Mouse (Mus musculus) spleen, adult 2 months (tissue): Measurements from ENCODE around the gene Frmd6.

Experiments used
- CTCF ChIP-seq: fragments of 200-500 bp; IDR thresholded peaks from 2 replicates; pipeline ENCODE4 v1.5.1; 2011; ENCODE audit warnings: mild to moderate bottlenecking, inconsistent platforms; ENCODE audit not compliant: insufficient read depth, insufficient read length, insufficient replicate concordance; ENCODE audit errors: extremely low read depth
- POLR2A ChIP-seq: fragments of 200-500 bp; IDR thresholded peaks from 2 replicates; pipeline ENCODE4 v1.6.1; 2011; ENCODE audit warnings: low read depth, low read length, inconsistent platforms

DNA sequence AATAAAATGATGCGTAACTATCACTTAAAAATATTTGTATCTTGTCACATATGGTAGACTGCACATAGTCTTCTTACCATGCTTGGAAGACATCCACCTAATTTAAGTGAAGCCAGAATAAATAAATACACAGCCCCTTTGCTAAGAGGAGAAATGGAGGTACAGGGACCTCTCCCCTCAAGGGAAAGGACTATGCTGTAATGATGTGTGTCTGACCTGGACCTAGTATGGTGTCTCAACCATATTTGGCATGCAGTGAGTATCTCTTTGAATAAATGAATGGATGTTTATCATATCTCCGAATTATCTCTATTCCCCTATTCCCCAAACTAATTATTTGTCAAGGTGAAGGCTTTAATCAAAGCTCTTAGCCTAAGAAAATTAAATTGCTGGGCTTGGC, 15.4 kb upstream of the Frmd6 start:
- TF ChIP-seq CTCF: no peak
- TF ChIP-seq POLR2A: no peak
